Mouse (Mus musculus): ENCODE data around the gene Hus1. TPM values are rescaled to one million over a fixed set of nuclear protein-coding genes. Genes with fewer than 3 reads are reported as not detected.

The Hus1 gene
- total RNA-seq (2023) = 10 to 100 TPM in 1 of 2 experiments, 1 to 10 TPM in 1; 8.4 to 10.7 TPM

GRCm38 (mm10) chr11:9010853-9011339 is at the start of gene Hus1:
TSS of gene Hus1 (minus strand) at chr11:9011191.

GRCm38 (mm10) chr11:9048703-9049060 is 37.7 kb upstream of the Hus1 start, which contains the start of gene Sun3:
TSS of gene Sun3 (minus strand) at chr11:9048991.

GRCm38 (mm10) chr11:9048011-9048702 is 37.2 kb upstream of the Hus1 start, which contains the start of gene Gm11992:
TSS of gene Gm11992 (plus strand) at chr11:9048594.

GRCm38 (mm10) chr11:8973166-8973565 is 37.8 kb downstream of the Hus1 start, which contains the start of gene Pkd1l1:
TSS of gene Pkd1l1 (minus strand) at chr11:8973266.

Other genes starting within 250 kb of the Hus1 start
- gene Pkd1l1, start 37.9 kb downstream of the Hus1 start, total RNA-seq (2023) = under 1 TPM; 0.26 to 0.33 TPM
- under 1 TPM; 0.18 to 0.31 TPM for gene Gm11992, start 37.4 kb upstream of the Hus1 start, total RNA-seq (2023)
- not detected for gene Sun3, start 37.8 kb upstream of the Hus1 start, total RNA-seq (2023)
- gene Upp1, start 106.9 kb upstream of the Hus1 start, total RNA-seq (2023) = 1 to 10 TPM; 3.0 to 5.1 TPM
- 100 to 1,000 TPM in 1 of 2 experiments, 10 to 100 TPM in 1; 100.0 to 136 TPM for gene Abca13, start 180.8 kb upstream of the Hus1 start, total RNA-seq (2023)

Measured in neutrophil, adult 59 days (primary cell).